Mouse (Mus musculus) cortical plate, adult 2 months (tissue): ENCODE data around the gene Rnf19b. TPM values are rescaled to one million over a fixed set of nuclear protein-coding genes. Genes with fewer than 3 reads are reported as not detected.
A peak's percentile ranks its signal among the peaks of the same experiment; 100 is the strongest.

ENCODE experiments used
- H3K27ac ChIP-seq: fragments of 200-500 bp; 2 replicates; pipeline ENCODE4 v1.5.1; 2012; ENCODE audit warnings: low read length, control low read depth, inconsistent platforms; ENCODE audit not compliant: insufficient read depth
- H3K4me1 ChIP-seq: fragments of 200-500 bp; 2 replicates; pipeline ENCODE4 v1.6.1; 2011; ENCODE audit warnings: low read length; ENCODE audit not compliant: control insufficient read depth, insufficient read depth
- H3K4me3 ChIP-seq: fragments of 200-500 bp; 2 replicates; pipeline ENCODE4 v1.5.1; 2011; ENCODE audit warnings: mild to moderate bottlenecking, low read length, control low read depth; ENCODE audit not compliant: insufficient read depth
- CTCF ChIP-seq: fragments of 200-500 bp; IDR thresholded peaks from 2 replicates; pipeline ENCODE4 v1.5.1; 2011; ENCODE audit warnings: mild to moderate bottlenecking, control low read depth, low read length; ENCODE audit not compliant: insufficient read depth; ENCODE audit errors: extremely low read depth
- POLR2A ChIP-seq: fragments of 200-500 bp; IDR thresholded peaks from 2 replicates; pipeline ENCODE4 v1.6.1; 2011; ENCODE audit warnings: mild to moderate bottlenecking, low read length, control low read depth; ENCODE audit not compliant: insufficient read depth; ENCODE audit errors: extremely low read depth
- polyA plus RNA-seq: library from polyadenylated mRNA; depleted of rRNA; stranded (reverse); fragments of >200 nt; gene quantifications from 2 replicates; pipeline ENCODE4 v1.2.3, GENCODE M21; 2012; rRNA removed

The Rnf19b gene
- 48.9 and 51.7 TPM in 2 replicates for polyA plus RNA-seq

- Histone ChIP-seq H3K27ac (peak within 1 kb of the TSS; percentile 78; the same call in 1 of the 2 replicates), H3K4me1 (peaks cover 2% of the 10 kb centered on the region), H3K4me3 (peak within 1 kb of the TSS; percentile 98)
- TF ChIP-seq CTCF, result no peak
- no peak for TF ChIP-seq POLR2A
Observed at GRCm38 (mm10) chr4:129058207-129059092, at the start of gene Rnf19b. TSS of gene Rnf19b (plus strand) at chr4:129058271.

GRCm38 (mm10) chr4:129008672-129009071, 49.4 kb upstream of the Rnf19b start:
- Histone ChIP-seq H3K27ac (no peak overlapping the region), H3K4me3 (no peak overlapping the region), H3K4me1 (no peaks in the 10 kb centered on the region)
- no peak for TF ChIP-seq CTCF
- TF ChIP-seq POLR2A, result no peak

- no peak overlapping the region for H3K27ac ChIP-seq
- no peak overlapping the region for H3K4me3 ChIP-seq
- no peaks in the 10 kb centered on the region for H3K4me1 ChIP-seq
- TF ChIP-seq POLR2A (no peak), CTCF (no peak)
Observed at GRCm38 (mm10) chr4:129009521-129009920, 48.5 kb upstream of the Rnf19b start.

- TF ChIP-seq POLR2A, result no peak
- TF ChIP-seq CTCF, result no peak
- Histone ChIP-seq H3K4me3 (no peak overlapping the region), H3K4me1 (no peaks in the 10 kb centered on the region), H3K27ac (no peak overlapping the region)
Observed at GRCm38 (mm10) chr4:129011604-129012121, 46.4 kb upstream of the Rnf19b start.

- no peak for TF ChIP-seq POLR2A
- no peak for TF ChIP-seq CTCF
- Histone ChIP-seq H3K4me3 (no peak overlapping the region), H3K27ac (no peak overlapping the region), H3K4me1 (no peaks in the 10 kb centered on the region)
Observed at GRCm38 (mm10) chr4:129013151-129013864, 44.8 kb upstream of the Rnf19b start.

- Histone ChIP-seq H3K27ac (no peak overlapping the region), H3K4me3 (no peak overlapping the region), H3K4me1 (peaks cover 3% of the 10 kb centered on the region; the same call in 1 of the 2 replicates)
- TF ChIP-seq CTCF, result no peak
- TF ChIP-seq POLR2A, result no peak
Observed at GRCm38 (mm10) chr4:129016329-129016728, 41.7 kb upstream of the Rnf19b start.

GRCm38 (mm10) chr4:129017150-129017549, 40.9 kb upstream of the Rnf19b start:
- peaks cover 3% of the 10 kb centered on the region; the same call in 1 of the 2 replicates for H3K4me1 ChIP-seq
- no peak overlapping the region for H3K4me3 ChIP-seq
- no peak overlapping the region for H3K27ac ChIP-seq
- TF ChIP-seq CTCF (no peak), POLR2A (no peak)

GRCm38 (mm10) chr4:129018788-129019435, 39.2 kb upstream of the Rnf19b start:
- Histone ChIP-seq H3K4me1 (peaks cover 3% of the 10 kb centered on the region; the same call in 1 of the 2 replicates), H3K4me3 (no peak overlapping the region), H3K27ac (no peak overlapping the region)
- TF ChIP-seq CTCF, result no peak
- no peak for TF ChIP-seq POLR2A

- peaks cover 3% of the 10 kb centered on the region; the same call in 1 of the 2 replicates for H3K4me1 ChIP-seq
- TF ChIP-seq POLR2A (no peak), CTCF (no peak)
- no peak overlapping the region for H3K4me3 ChIP-seq
- H3K27ac ChIP-seq, result no peak overlapping the region
Observed at GRCm38 (mm10) chr4:129019788-129020187, 38.3 kb upstream of the Rnf19b start.

GRCm38 (mm10) chr4:129020454-129020853, 37.6 kb upstream of the Rnf19b start:
- peaks cover 3% of the 10 kb centered on the region; the same call in 1 of the 2 replicates for H3K4me1 ChIP-seq
- no peak overlapping the region for H3K27ac ChIP-seq
- H3K4me3 ChIP-seq, result no peak overlapping the region
- TF ChIP-seq POLR2A (no peak), CTCF (no peak)
